Mouse (Mus musculus): ENCODE results near the gene Evl. TPM values are rescaled to one million over a fixed set of nuclear protein-coding genes. Genes with fewer than 3 reads are reported as not detected.

Gene Evl
- total and polyA plus RNA-seq, 2 experiments from 2014 or later = 178 to 231 TPM

DNA sequence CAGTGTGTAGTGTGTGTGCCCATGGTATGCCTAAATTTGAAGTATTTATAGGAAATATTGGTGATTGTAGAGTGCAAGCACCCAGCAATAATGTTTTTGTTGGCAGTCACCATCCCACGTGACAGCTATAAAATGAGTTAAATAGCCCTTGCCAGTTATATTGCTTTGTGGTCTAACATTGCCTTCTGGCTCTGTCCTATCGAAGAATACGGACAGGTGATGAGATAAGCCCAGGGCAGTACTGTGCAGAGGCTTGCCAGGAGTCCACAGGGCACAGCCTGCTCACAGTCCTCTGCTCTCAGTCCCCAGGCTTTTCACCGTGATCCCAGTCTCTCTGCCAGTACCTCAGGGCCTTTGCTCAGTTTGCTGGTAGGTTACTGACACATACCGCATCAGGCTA is 67.9 kb downstream of the Evl start:
- Histone ChIP-seq H3K9me3 (ENCODE audit: low read length) (no peaks in the 10 kb centered on the region), H3K36me3 (ENCODE audit: insufficient read depth, low read length) (0 out of 2 replicates have a peak, but pooled peaks cover 4% of the 10 kb centered on the region), H3K4me3 (ENCODE audit: low read length) (no peak overlapping the region), H3K9ac (replicated peaks; ENCODE audit: low read length) (no peak overlapping the region), H3K4me2 (ENCODE audit: low read depth, low read length) (no peak overlapping the region), H3K4me1 (ENCODE audit: insufficient read depth, low read length) (no peaks in the 10 kb centered on the region; the same call in 1 of the 2 replicates), H3K27me3 (ENCODE audit: insufficient read depth, low read length) (no peaks in the 10 kb centered on the region), H3K27ac (no peak overlapping the region)
- DNase-seq (ENCODE audit: low spot score) (no peak), ATAC-seq (no peak)
- WGBS = 76% methylated on average over 5 of the region's 5 CpGs
- no peak for TF ChIP-seq CTCF (IDR thresholded peaks at IDR 0.05; ENCODE audit: low read depth)

DNA sequence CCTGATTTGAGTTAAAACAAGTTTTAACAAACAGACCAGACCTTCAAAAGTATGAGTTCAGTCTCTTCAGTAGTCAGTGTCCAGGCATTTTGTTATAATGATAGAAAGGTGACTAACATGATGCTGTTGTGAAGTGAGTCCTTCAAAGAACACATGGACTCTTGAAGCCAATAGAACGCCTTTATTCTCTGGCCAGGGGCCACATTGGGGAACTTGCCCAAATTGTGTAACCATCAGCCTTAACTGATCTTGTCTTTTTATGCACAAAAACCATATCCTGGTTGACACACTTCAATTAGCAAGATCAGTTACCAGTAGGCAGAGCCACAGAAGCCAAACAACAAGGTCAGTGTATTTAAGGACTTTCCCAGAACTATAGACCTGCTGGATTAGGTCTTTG is 75.0 kb downstream of the Evl start:
- no peak for TF ChIP-seq CTCF (IDR thresholded peaks at IDR 0.05; ENCODE audit: low read depth)
- H3K9ac ChIP-seq (replicated peaks; ENCODE audit: low read length) = no peak overlapping the region
- H3K4me3 ChIP-seq (ENCODE audit: low read length) = no peak overlapping the region
- H3K36me3 ChIP-seq (ENCODE audit: insufficient read depth, low read length) = no peaks in the 10 kb centered on the region
- H3K4me2 ChIP-seq (ENCODE audit: low read depth, low read length) = no peak overlapping the region
- H3K27me3 ChIP-seq (ENCODE audit: insufficient read depth, low read length) = no peaks in the 10 kb centered on the region
- DNase-seq (ENCODE audit: low spot score) (no peak), ATAC-seq (no peak)
- H3K27ac ChIP-seq = no peak overlapping the region
- 96% methylated on average over 1 of the region's 1 CpGs for WGBS
- no peaks in the 10 kb centered on the region for H3K4me1 ChIP-seq (ENCODE audit: insufficient read depth, low read length)
- no peaks in the 10 kb centered on the region for H3K9me3 ChIP-seq (ENCODE audit: low read length)

DNA sequence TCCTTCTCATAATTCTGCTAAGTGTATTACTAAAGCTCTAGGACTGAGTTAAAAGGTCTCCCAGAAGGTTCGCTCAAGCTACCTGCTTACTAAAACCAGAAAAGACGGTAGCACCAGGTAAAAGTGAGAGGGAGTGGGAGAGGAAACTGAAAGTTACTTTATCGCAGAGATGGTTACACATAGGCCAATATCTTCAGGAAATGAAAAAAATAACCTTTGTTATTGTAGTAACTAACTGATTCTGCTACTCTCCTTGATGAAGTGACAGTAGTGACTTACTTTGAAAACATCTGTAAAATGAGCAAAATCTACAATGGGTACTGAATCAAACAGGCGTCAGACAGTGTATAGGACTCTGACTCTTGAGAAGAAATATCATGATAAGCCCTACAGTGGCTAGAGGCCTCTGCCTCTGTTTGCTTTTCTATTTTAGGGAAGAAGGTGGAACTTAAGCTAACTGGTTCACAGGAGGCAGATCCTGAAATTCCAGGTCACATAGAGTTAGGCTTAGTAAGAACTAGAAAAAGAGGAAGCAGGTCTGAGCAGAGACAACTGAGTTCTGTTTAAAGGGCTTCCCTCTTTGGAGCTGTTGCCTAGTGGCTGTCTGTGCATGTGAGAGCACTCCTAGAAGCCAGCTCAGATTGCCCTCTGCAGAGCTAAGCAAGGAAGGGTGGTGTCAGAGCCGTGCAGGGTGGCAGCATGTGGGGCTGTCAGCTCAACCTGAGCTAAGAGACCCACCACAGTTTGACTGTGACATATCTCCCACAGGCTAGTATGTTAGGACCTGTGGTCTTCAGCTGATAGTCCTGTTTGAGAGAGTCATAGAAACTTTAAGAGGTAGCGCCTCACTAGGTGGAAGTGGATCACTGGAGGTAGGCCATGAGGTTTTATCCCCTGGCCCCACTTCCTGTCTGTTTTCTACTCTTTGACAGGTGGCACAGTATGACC is 76.5 kb downstream of the Evl start:
- Histone ChIP-seq H3K9ac (replicated peaks; ENCODE audit: low read length) (no peak overlapping the region), H3K27ac (no peak overlapping the region), H3K9me3 (ENCODE audit: low read length) (no peaks in the 10 kb centered on the region), H3K27me3 (ENCODE audit: insufficient read depth, low read length) (no peaks in the 10 kb centered on the region), H3K4me3 (ENCODE audit: low read length) (no peak overlapping the region), H3K36me3 (ENCODE audit: insufficient read depth, low read length) (no peaks in the 10 kb centered on the region), H3K4me2 (ENCODE audit: low read depth, low read length) (no peak overlapping the region), H3K4me1 (ENCODE audit: insufficient read depth, low read length) (no peaks in the 10 kb centered on the region)
- DNase-seq (ENCODE audit: low spot score) (no peak), ATAC-seq (no peak)
- WGBS = 88% methylated on average over 6 of the region's 6 CpGs
- TF ChIP-seq CTCF (IDR thresholded peaks at IDR 0.05; ENCODE audit: low read depth) = no peak

DNA sequence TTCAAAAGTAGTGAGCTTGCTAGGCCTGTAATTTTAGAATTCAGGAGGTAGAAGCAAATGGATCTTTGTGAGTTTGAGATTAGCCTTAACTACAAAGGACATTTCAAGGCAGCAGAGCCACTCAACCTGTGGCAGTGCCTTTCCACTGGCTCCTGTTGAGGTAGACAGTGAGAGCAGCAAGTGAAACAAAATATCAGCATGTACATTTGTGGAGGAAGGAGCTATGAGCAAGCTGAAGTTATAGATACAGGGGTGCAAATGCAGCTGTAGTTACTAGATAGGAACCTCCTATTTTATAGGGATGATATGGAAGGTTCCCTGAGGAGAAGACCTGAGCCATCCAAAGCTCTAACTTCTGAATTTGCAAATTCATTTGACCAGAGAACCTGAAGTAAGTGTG is 78.0 kb downstream of the Evl start:
- DNase-seq (ENCODE audit: low spot score) (no peak), ATAC-seq (no peak)
- Histone ChIP-seq H3K4me1 (ENCODE audit: insufficient read depth, low read length) (no peaks in the 10 kb centered on the region), H3K36me3 (ENCODE audit: insufficient read depth, low read length) (no peaks in the 10 kb centered on the region), H3K9ac (replicated peaks; ENCODE audit: low read length) (no peak overlapping the region), H3K27ac (no peak overlapping the region), H3K27me3 (ENCODE audit: insufficient read depth, low read length) (no peaks in the 10 kb centered on the region), H3K9me3 (ENCODE audit: low read length) (no peaks in the 10 kb centered on the region), H3K4me2 (ENCODE audit: low read depth, low read length) (no peak overlapping the region), H3K4me3 (ENCODE audit: low read length) (no peak overlapping the region)
- no peak for TF ChIP-seq CTCF (IDR thresholded peaks at IDR 0.05; ENCODE audit: low read depth)

DNA sequence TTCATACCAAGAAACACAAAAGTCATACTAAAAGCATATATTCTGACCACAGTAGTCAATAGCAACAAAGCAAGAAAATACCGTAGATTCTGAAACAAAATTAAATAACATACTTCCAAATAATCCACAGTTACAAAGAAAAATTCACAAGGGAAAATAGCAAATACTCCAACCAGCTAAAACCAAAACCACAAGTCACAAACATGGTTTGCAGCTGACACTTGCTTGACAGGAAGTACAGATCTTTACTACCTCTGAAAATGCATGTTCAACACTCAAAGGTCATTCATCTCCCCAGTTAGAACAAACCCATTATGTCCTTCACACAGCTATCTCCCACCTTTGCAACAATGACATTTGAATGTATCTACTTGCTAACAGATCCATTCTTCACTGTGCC is 79.5 kb downstream of the Evl start:
- no peak for TF ChIP-seq CTCF (IDR thresholded peaks at IDR 0.05; ENCODE audit: low read depth)

DNA sequence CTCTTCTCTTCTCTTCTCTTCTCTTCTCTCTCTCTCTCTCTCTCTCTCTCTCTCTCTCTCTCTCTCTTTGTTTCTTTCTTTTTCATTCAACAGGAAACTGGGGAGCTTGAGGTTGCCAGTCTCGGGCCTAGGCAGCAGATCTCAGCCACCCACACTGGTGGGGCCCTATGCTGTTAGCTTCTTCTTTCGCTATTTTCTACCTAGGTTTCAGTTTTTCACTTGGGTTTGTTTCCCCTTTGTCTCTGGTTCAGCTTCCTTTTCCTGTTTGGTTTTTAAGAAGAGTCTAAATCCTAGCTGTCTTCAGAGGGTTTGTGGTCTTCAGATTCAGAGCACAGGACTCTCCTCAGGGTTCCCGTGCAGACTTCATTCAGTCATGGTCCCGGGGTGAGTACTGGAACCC is 81.0 kb downstream of the Evl start:
- Histone ChIP-seq H3K4me2 (ENCODE audit: low read depth, low read length) (no peak overlapping the region), H3K27ac (no peak overlapping the region), H3K9ac (replicated peaks; ENCODE audit: low read length) (no peak overlapping the region), H3K4me3 (ENCODE audit: low read length) (no peak overlapping the region), H3K9me3 (ENCODE audit: low read length) (no peaks in the 10 kb centered on the region), H3K27me3 (ENCODE audit: insufficient read depth, low read length) (no peaks in the 10 kb centered on the region), H3K36me3 (ENCODE audit: insufficient read depth, low read length) (no peaks in the 10 kb centered on the region), H3K4me1 (ENCODE audit: insufficient read depth, low read length) (no peaks in the 10 kb centered on the region)
- ATAC-seq (no peak), DNase-seq (ENCODE audit: low spot score) (no peak)
- WGBS = 90% methylated on average over 4 of the region's 4 CpGs
- no peak for TF ChIP-seq CTCF (IDR thresholded peaks at IDR 0.05; ENCODE audit: low read depth)

More for the DNA sequence above, 79.5 kb downstream of the Evl start:
- no peaks in the 10 kb centered on the region for H3K36me3 ChIP-seq (ENCODE audit: insufficient read depth, low read length)
- H3K9ac ChIP-seq (replicated peaks; ENCODE audit: low read length) = no peak overlapping the region
- no peak overlapping the region for H3K4me2 ChIP-seq (ENCODE audit: low read depth, low read length)
- H3K4me3 ChIP-seq (ENCODE audit: low read length) = no peak overlapping the region
- WGBS = 90% methylated on average over 1 of the region's 1 CpGs
- no peak for ATAC-seq
- no peak overlapping the region for H3K27ac ChIP-seq
- no peaks in the 10 kb centered on the region for H3K27me3 ChIP-seq (ENCODE audit: insufficient read depth, low read length)
- H3K9me3 ChIP-seq (ENCODE audit: low read length) = no peaks in the 10 kb centered on the region
- H3K4me1 ChIP-seq (ENCODE audit: insufficient read depth, low read length) = no peaks in the 10 kb centered on the region
- DNase-seq (ENCODE audit: low spot score) = no peak

DNA sequence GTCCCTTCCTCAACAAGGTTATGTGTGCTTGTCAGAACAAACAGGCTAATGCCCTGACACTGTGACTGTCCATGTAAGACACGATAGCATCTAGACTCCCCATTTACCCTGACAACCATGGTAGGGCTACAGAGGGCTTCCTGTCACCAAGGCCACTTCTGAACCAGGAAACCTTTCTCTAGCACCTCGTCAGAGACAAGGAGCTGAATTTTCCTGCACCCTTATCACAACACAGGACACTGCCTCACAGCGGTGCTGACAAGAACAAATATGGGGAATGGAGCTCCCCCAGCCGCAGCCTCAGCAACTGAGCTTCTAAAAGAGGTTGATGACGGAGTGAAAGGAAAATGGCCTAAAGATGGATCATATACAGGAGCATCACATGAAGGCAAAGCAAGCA is 82.9 kb downstream of the Evl start:
- Histone ChIP-seq H3K9ac (replicated peaks; ENCODE audit: low read length) (no peak overlapping the region), H3K4me3 (ENCODE audit: low read length) (no peak overlapping the region), H3K36me3 (ENCODE audit: insufficient read depth, low read length) (no peaks in the 10 kb centered on the region), H3K27ac (no peak overlapping the region), H3K27me3 (ENCODE audit: insufficient read depth, low read length) (no peaks in the 10 kb centered on the region), H3K4me1 (ENCODE audit: insufficient read depth, low read length) (no peaks in the 10 kb centered on the region), H3K4me2 (ENCODE audit: low read depth, low read length) (no peak overlapping the region), H3K9me3 (ENCODE audit: low read length) (no peaks in the 10 kb centered on the region)
- no peak for ATAC-seq
- TF ChIP-seq CTCF (IDR thresholded peaks at IDR 0.05; ENCODE audit: low read depth) = no peak
- DNase-seq (ENCODE audit: low spot score) = no peak
- WGBS = 79% methylated on average over 5 of the region's 5 CpGs

All from hindbrain, postnatal 0 days (tissue).